Mouse (Mus musculus) kidney, postnatal 4 days (tissue): Measurements from ENCODE around the gene Twf1.

Experiments used
- DNase-seq, 2 experiments: peaks; one replicate each; pipeline ENCODE4 v3.0.0; 2021; ENCODE audit warnings: mixed read lengths in 2 of 2

Twf1 gene

GRCm38 (mm10) chr15:94589219-94590075 lies at the start of gene Twf1:
Gene Twf1 (minus strand): TSS chr15:94589889.
- peak; percentile 100 for DNase-seq

DNA sequence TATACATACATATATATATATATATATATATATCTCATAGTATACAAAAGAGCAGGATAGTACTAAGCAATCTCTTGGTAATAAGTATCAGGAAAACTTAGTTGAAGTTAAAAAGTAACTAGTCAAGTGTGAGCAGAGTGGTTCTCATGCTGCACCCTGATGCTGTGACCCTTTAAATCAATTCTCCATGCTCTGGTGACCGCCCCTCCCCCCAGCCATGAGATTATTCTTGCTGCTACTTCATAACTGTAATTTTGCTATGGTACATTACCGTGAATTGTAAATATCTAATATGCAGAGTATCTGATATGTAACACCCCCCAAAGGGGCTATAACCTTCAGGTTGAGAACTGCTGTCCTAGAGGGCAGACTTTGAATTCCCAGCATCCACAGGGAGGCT lies 49.4 kb upstream of the Twf1 start:
- peak; percentile 41 to 42 for DNase-seq

GRCm38 (mm10) chr15:94638207-94638606 lies 48.5 kb upstream of the Twf1 start:
- no peak for DNase-seq

DNA sequence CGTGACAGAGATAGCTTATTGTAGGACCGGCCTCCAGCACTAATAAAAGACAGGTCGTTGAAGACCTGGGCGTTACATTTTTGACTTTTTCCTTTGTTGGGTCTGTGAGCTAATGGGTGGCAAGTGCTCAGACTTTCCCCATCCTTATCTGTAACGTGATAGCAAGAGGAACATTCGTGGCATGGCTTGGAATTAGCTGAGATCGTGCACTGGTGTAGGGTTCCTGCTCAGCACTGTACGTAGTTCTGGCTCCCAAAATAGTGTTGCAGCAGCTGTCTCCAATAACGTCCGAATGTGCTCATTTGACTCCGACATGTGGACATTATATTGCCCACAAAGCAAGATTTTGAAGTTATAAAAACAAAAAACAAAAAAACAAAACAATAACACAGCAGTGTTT lies 44.8 kb upstream of the Twf1 start:
- DNase-seq: no peak

- no peak for DNase-seq
Observed at GRCm38 (mm10) chr15:94630553-94630952, 40.9 kb upstream of the Twf1 start.

DNA sequence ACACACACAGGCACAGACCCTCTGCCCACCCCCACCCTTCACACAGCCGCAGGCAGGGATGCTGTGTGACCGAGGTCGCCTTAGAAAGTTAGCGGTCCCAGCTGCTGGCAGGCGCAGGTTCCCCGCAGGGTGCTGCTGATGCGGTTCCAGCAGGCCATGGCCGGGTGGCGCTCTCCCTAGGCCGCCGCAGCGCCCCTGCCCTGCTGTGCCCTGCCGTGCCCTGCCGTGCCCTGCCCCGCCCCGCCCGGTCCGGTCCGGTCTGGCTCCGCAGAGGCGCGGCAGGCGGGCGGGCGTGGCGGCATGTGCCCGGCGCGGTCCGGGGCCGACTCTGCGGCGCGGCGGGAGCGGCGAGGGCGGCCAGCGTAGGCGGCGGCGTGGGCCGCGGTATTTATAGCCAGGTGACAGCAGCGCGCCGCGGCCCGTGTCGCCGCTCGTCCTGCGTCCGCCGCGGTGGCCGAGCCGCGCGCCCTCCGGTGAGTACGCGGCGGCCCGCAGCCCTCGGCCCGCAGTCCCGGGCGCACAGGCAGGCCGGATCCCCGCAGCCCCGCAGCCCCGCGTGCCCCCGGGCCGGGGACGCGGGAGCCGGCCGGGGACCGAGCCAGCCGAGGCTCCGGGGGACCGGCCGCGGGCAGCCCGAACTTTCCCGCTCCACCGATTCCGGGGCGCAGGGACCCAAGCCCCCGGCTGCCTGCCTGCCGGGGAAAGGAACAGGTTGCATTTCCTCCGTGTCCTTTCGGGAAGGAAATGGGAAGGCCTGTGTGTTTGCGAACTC lies 39.3 kb upstream of the Twf1 start, which contains the start of gene Tmem117:
Tmem117 (plus strand) TSS at position 403 of the 772 bp plus-strand sequence.
- DNase-seq: peak; percentile 57 to 77

DNA sequence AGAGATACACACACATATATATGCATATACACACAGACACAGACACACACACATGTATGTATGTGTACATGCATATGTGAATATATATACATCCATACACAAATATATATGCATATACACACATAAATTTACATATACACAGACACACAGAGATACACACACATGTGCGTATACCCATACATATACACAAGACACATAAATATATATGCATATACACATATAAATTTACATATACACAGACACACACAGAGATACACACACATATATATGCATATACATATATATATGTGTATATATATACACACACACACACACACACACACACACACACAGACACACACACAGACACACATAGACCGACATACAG lies 38.8 kb upstream of the Twf1 start:
- no peak for DNase-seq

DNA sequence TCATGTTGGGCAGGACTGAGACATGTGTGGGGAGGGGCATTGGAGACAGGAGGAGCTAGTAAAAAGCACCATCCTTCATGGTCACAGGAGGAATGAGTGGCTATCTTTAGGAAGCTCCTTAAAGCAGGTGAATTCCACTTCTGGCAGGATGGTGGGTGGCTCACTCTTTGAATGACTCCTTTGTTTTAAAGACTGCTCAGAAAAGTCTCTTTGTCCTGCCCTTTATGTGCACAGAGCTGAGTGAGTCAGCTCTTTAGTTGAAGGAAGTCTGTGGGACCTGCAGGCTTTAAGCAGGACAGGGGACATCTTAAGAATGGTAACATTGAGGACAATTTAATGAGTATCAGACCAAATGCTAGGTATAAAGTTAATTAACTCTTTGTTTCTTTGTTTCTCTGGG lies 31.2 kb upstream of the Twf1 start:
- DNase-seq: no peak

DNA sequence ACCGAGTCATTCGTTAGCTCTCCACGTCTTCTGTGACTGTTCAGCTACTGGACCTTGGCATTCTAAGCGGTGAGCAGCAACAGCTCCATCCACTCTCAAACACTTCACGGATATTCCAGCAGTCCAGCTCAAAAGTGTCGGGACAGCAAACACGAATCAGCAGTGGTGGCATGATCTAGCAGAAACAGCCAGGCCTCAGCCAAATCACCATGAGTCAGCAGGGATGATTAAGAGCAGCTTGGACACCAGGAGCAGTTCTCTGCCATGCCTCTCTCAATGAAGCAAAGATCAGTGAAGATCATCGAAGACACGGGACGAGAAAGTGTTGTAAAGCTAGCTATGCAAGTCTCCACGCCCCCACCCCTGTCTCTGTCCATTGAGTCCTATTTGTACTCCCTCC lies 26.3 kb upstream of the Twf1 start:
- no peak for DNase-seq

- no peak for DNase-seq
Observed at GRCm38 (mm10) chr15:94607768-94608167, 18.1 kb upstream of the Twf1 start.

DNA sequence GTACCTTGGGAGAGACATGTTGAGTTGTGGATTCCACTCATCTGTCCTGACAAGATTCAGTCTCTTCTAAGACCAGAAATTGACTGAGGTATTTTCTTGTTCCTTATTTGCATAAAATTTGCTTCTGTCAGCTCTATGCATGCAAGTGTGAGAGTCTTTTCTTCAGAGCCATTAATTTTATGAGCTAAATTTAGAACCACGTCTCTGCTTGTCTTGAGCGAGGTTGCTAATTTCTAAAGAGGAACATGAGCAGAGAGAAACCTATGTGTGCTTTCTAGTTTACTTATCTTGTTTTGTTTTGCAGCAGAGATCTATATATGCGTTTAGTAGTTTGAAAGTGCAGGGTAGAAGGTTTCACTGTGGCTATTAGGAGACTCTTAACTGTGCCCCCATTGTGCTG lies 12.8 kb upstream of the Twf1 start:
- DNase-seq: no peak

DNA sequence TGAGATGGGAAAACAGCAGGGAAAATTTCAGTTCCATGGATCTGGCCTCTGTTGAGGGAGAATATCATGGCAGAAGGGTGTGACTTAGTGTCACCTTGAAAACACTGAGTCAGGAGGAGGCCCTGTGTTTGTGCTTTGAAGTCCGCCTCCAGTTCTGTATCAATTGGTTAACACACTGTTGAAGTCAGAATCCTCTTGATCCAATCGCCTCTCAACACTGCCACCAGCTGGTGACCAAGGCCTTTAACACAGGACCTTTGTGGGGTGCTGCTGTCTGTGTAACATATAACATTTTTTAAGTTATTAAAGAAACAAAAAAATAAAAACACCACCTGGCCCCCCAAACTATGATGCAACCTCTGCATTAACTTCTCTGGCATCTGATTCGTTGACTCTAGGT lies 11.7 kb upstream of the Twf1 start:
- peak; percentile 77 to 80 for DNase-seq

DNA sequence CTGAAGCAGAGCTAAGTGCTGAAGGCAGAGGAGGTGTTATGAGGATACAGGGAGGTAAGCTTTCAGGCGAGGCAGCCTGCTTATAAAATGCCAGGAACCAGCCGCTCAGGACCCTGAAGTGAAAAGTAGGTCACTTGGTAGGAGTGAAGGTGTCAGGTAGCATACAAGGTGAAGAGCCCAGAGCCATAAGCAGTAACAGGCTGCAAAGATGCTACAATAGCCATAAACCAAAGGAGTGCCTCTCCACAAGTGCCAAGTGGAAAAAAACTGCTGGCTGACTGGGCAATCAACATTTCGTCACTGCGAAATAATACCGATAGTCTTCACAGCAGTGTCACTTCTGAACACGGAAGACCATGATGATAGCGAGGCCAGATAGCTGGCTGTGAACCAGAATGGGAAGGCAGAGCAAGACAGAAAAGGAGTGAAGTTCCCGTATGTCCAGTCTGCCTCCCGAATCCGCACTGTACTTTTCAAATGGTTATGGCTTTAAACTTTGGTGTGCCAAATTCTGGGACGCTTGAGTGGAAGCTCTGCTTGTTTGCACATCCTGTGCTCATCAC lies 10.5 kb upstream of the Twf1 start:
- DNase-seq: no peak

DNA sequence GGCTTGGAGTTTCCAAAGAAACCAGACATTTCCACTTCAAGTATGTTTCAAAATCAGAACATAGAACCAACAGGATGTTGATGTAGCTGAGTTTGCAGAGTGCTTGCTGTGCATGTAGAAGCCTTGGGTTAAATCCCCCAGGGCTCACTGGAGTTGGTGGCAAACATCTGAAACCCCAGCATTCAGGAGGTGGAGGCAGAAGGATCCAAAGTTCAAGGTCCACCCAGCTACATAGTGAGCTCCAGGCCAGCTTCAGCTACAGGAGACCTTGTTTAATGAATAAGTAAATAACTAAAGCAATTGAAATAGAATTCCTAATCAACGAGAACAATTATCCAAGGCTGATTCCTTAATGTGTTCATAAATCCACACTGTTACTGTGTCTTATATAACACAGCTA lies 3.9 kb upstream of the Twf1 start:
- DNase-seq: peak in 1 of 2 experiments; percentile 29

DNA sequence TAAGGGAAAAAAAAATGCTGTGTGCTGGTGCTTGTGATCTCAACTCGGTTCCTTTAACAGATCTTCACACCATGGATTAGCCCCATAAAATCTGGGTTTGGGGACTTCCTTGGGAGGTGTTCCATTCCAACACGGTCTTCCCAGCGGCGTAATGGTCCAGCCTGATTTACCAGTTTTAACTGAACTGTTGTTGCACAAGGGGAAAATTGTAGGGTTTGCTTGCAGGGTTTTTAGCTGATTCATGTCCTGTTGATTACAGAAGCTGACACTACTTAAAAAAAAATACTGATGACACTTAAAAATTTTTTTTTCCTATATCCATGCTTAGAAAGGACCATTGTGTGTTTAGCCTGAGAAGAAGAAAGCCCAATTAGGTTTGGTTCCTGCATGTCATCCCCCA lies 1.7 kb upstream of the Twf1 start:
- no peak for DNase-seq

GRCm38 (mm10) chr15:94590083-94590482 lies 394 bp upstream of the Twf1 start:
- DNase-seq: no peak

DNA sequence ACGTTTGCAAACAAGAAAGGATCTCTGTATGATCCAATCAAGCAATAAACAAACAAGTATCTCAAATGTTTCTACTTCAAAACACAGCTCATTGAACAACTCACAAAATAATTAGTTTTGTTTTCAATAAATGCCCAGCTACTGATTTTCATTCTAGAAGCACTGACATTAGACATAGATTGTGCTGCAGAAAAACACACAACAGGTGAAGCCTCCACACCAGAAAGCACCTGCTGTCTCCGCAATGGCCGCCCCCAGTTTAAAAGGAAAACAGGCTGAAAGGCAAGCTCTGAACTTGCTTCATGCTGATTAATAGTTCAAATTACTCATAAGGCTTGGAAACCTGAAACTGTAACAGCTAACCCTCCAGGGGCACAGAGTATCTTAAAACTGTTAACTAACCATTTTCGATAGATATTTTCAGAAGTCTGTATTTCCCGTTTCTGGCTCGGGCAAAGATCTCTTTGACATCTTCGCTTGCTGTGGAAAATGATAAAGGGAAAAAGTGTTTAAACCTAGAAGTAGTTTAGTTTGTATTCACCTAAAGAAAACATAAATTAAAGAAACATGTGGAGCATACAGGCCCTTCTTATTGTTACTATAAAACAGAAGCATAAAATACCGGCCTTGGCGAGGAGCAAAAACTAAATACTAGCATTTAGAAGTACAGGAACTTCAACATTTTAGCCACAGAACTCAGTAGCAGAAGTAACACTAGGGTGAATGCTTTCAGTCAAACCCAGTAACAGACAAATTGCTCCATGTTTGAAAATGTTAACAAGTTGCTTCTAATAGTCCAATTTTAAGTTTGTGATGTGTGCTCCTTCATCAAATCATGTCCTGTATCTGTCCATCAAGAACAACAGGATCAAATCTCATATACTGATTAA lies 1.6 kb downstream of the Twf1 start:
- DNase-seq: no peak

GRCm38 (mm10) chr15:94584738-94585137 lies 5.0 kb downstream of the Twf1 start:
- peak in 1 of 2 experiments; percentile 15 for DNase-seq

- peak in 1 of 2 experiments; percentile 27 for DNase-seq
Observed at GRCm38 (mm10) chr15:94583153-94583552, 6.5 kb downstream of the Twf1 start.

- DNase-seq: peak in 1 of 2 experiments; percentile 33
Observed at GRCm38 (mm10) chr15:94582000-94582593, 7.6 kb downstream of the Twf1 start.

GRCm38 (mm10) chr15:94574566-94575268 lies 15.0 kb downstream of the Twf1 start:
- no peak for DNase-seq

DNA sequence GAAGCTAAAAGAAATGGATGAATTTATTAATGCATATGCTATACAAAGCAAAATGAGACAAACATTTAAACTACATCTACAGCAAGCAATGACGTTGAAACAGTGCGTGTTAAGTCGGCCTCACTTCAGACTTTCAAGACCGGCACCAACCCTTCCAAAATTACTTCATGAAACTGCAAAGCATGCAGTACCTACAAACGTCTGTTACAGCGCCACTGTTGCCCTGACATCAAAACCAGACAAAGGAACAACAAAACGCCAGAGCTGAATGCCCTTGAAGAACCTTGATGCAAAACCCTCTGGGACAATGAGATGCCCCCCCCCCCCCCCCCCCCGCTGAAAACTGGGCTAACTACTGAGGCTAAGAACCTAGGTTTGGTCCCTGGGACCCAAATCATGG lies 16.9 kb downstream of the Twf1 start:
- no peak for DNase-seq
